Mouse (Mus musculus): ENCODE data around the gene Npat. TPM values are rescaled to one million over a fixed set of nuclear protein-coding genes. Genes with fewer than 3 reads are reported as not detected.

Npat gene
- polyA plus RNA-seq (2014; fragmentation: Nextera tagmentation; extraction: Ambion mirVana), result 24.6 and 25.9 TPM in 2 replicates

DNA sequence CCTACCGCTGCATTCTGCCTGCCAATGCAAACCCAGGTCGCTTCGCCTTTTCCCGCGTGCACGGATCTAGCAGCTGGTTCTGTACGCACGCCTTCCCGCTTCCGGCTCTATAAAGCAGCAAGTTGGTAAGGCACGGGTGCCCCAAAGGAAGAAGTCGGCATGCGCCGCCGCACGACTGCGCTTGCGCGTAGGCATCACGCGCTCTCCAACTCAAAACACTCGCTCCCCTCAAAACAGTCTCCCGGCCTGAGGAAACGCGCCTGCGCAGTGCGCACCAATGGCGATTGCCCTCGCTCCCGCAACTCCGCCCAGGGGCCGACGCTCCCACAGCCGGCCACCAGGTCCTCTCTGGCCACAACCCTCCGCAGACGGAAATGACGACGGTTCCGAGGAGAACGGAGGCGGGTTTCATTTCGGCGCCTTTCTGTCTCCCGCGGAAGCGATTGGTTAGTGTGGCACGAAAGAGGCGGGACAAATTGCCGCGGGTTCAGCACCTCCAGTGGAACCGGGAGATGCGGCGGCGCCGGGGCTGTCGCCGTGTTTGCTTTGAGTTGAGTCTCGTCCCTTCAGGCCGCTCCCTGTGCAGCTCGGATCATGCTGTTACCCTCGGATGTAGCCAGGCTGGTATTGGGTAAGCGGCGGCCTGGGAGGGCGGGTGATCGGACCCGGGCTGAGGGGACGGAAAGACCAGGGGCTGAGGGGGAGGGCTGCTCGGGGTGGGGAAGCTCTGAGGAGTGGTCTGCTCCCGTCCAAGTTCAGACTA, at the start of gene Npat, which contains the start of gene Atm:
Npat (plus strand) TSS at position 490 of the 763 bp plus-strand sequence.
Atm (minus strand) TSS at position 183 of the 763 bp plus-strand sequence.
- WGBS, result under 1% methylated on average over 66 of the region's 69 CpGs
- ATAC-seq (replicated peaks; ENCODE audit: insufficient number of reproducible peaks, low FRiP score, low TSS enrichment, low read depth), result peak; percentile 99

DNA sequence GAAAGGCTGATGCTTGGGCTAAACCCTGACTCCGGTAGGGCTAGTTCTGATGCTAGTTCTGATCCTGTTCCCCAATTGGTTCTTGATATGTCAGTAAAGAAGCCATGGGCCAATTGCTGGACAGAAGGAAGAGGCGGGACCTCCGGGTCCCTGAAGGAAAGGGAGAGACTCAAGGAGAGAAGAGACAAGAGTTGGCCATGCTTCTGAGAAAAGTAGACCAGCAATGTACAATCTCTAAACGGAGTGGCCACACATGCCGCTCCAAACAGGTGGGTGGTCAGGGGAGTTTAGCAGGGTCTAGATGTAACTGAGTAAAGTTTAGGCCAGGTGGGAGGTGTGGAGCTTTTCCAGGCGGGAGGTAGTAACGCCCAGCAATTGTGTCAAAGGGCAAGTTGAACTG, 28.8 kb upstream of the Npat start:
- H3K27me3 ChIP-seq (ENCODE audit: control insufficient read depth, insufficient read depth, low read length), result no peaks in the 10 kb centered on the region
- no peak overlapping the region for H3K4me3 ChIP-seq (ENCODE audit: low read depth, low read length)
- H3K9me3 ChIP-seq (replicated peaks; ENCODE audit: control insufficient read depth, low read length), result no peaks in the 10 kb centered on the region
- no peaks in the 10 kb centered on the region for H3K36me3 ChIP-seq (replicated peaks; ENCODE audit: control insufficient read depth, insufficient read depth, low read depth, low read length)
- H3K4me1 ChIP-seq (ENCODE audit: control insufficient read depth, insufficient read depth, low read length), result no peaks in the 10 kb centered on the region
- DNase-seq (ENCODE audit: low spot score), result no peak
- no peak overlapping the region for H3K4me2 ChIP-seq (ENCODE audit: low read depth, low read length)
- ATAC-seq (replicated peaks; ENCODE audit: insufficient number of reproducible peaks, low FRiP score, low TSS enrichment, low read depth), result no peak
- no peak overlapping the region for H3K9ac ChIP-seq (replicated peaks; ENCODE audit: low read length)
- WGBS, result 88% methylated on average over 6 of the region's 7 CpGs
- H3K27ac ChIP-seq (replicated peaks; ENCODE audit: low read depth, low read length), result no peak overlapping the region

More for the DNA sequence above, at the start of gene Npat, which contains the start of gene Atm:
- peak; percentile 100 for DNase-seq (ENCODE audit: low spot score)
- peak within 1 kb of the TSS; percentile 87 for H3K27ac ChIP-seq (replicated peaks; ENCODE audit: low read depth, low read length)
- peak within 1 kb of the TSS; percentile 81 for H3K4me2 ChIP-seq (ENCODE audit: low read depth, low read length)
- H3K9ac ChIP-seq (replicated peaks; ENCODE audit: low read length), result peak within 1 kb of the TSS; percentile 92
- no peaks in the 10 kb centered on the region for H3K4me1 ChIP-seq (ENCODE audit: control insufficient read depth, insufficient read depth, low read length)
- H3K4me3 ChIP-seq (ENCODE audit: low read depth, low read length), result peak within 1 kb of the TSS; percentile 77
- no peaks in the 10 kb centered on the region for H3K9me3 ChIP-seq (replicated peaks; ENCODE audit: control insufficient read depth, low read length)
- no peaks in the 10 kb centered on the region for H3K36me3 ChIP-seq (replicated peaks; ENCODE audit: control insufficient read depth, insufficient read depth, low read depth, low read length)
- H3K27me3 ChIP-seq (ENCODE audit: control insufficient read depth, insufficient read depth, low read length), result no peaks in the 10 kb centered on the region

- ATAC-seq (replicated peaks; ENCODE audit: insufficient number of reproducible peaks, low FRiP score, low TSS enrichment, low read depth) (no peak), DNase-seq (ENCODE audit: low spot score) (no peak)
- no peaks in the 10 kb centered on the region for H3K27me3 ChIP-seq (ENCODE audit: control insufficient read depth, insufficient read depth, low read length)
- no peak overlapping the region for H3K4me3 ChIP-seq (ENCODE audit: low read depth, low read length)
- H3K4me1 ChIP-seq (ENCODE audit: control insufficient read depth, insufficient read depth, low read length), result no peaks in the 10 kb centered on the region
- no peak overlapping the region for H3K4me2 ChIP-seq (ENCODE audit: low read depth, low read length)
- H3K9me3 ChIP-seq (replicated peaks; ENCODE audit: control insufficient read depth, low read length), result no peaks in the 10 kb centered on the region
- no peak overlapping the region for H3K9ac ChIP-seq (replicated peaks; ENCODE audit: low read length)
- no peak overlapping the region for H3K27ac ChIP-seq (replicated peaks; ENCODE audit: low read depth, low read length)
- no peaks in the 10 kb centered on the region for H3K36me3 ChIP-seq (replicated peaks; ENCODE audit: control insufficient read depth, insufficient read depth, low read depth, low read length)
These were observed 22.8 kb upstream of the Npat start for GRCm38 (mm10) chr9:53514091-53514490.

DNA sequence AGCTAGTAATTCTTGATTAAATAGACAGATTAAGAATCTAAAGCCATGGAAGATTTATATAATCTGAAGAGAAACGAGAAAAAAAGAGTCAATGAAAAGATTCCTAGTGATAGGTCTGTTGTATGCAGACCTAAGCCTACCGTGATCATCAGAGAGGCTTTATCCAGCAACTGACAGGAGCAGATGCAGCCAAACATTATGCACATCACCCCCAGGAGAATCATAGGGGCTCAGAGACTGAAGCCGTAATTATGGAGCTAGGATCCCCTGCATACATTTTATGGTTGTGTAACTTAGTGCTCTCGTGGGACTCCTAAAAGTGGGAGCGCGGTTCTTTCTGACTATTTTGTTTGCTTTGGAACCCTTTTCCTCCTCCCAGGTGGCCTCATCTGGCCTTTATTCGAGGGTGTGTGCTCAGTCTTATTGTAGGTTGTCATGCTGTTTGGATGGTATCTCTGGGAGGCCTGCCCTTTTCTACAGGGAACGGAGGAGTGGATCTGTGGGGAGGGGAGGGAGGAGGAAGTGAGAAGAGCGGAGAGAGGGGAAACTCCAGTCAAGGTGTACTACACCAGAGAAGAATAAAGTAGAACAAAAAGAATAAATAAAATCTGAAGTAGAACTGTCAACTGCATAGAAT, 19.4 kb upstream of the Npat start:
- H3K9me3 ChIP-seq (replicated peaks; ENCODE audit: control insufficient read depth, low read length), result no peaks in the 10 kb centered on the region
- WGBS, result 81% methylated on average over 9 of the region's 9 CpGs
- H3K36me3 ChIP-seq (replicated peaks; ENCODE audit: control insufficient read depth, insufficient read depth, low read depth, low read length), result no peaks in the 10 kb centered on the region
- ATAC-seq (replicated peaks; ENCODE audit: insufficient number of reproducible peaks, low FRiP score, low TSS enrichment, low read depth) (no peak), DNase-seq (ENCODE audit: low spot score) (no peak)
- no peaks in the 10 kb centered on the region for H3K4me1 ChIP-seq (ENCODE audit: control insufficient read depth, insufficient read depth, low read length)
- no peak overlapping the region for H3K4me3 ChIP-seq (ENCODE audit: low read depth, low read length)
- no peaks in the 10 kb centered on the region for H3K27me3 ChIP-seq (ENCODE audit: control insufficient read depth, insufficient read depth, low read length)
- no peak overlapping the region for H3K9ac ChIP-seq (replicated peaks; ENCODE audit: low read length)
- no peak overlapping the region for H3K4me2 ChIP-seq (ENCODE audit: low read depth, low read length)
- H3K27ac ChIP-seq (replicated peaks; ENCODE audit: low read depth, low read length), result no peak overlapping the region

DNA sequence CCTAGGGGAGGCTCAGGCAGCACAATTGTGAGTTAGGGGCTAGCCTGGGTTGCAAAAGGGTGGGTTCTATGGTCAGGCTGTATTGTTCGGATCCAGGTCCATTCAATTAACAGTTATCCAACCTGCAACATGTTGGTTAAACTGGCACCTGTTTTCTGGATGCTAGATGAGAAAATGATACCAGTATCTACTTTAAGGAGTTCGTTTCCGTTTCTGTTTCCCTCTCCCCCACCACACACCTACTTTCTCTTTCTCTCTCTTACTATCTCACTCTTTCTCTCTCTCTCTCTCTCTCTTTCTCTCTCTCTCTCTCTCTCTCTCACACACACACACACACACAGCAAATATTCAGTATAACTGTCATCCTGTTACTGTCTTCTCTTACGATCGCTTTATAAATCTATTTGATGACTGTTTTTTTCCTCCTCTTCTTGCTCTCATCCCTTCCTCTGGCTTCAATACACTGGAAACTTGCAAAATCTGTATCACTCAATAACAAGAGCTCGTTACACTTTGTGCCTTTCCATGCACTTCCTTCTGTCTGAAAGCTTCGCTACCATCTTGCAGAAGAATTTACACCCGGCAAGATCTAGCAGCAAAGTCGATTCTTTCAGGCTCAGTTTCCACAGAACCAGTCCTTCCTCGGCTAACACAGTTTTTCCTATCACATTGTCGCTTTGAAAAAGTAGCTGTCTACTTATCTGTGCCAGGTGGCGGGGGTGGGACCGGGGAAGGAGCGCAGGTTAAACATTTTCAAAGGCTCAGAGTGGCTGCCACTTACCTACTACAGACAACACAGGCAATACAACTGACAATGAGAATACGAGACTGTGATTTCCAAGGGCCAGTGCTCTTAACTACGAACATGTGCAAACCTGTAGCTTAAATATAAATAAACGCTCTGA, 1.2 kb upstream of the Npat start:
- H3K27ac ChIP-seq (replicated peaks; ENCODE audit: low read depth, low read length), result 0 out of 2 replicates have a peak overlapping the region, but pooled peaks have one; percentile 48

GRCm38 (mm10) chr9:53537336-53537965, 604 bp downstream of the Npat start:
- Histone ChIP-seq H3K27ac (replicated peaks; ENCODE audit: low read depth, low read length) (peak overlapping the region; percentile 87), H3K27me3 (ENCODE audit: control insufficient read depth, insufficient read depth, low read length) (no peaks in the 10 kb centered on the region), H3K9me3 (replicated peaks; ENCODE audit: control insufficient read depth, low read length) (no peaks in the 10 kb centered on the region), H3K4me2 (ENCODE audit: low read depth, low read length) (peak overlapping the region; percentile 81), H3K36me3 (replicated peaks; ENCODE audit: control insufficient read depth, insufficient read depth, low read depth, low read length) (no peaks in the 10 kb centered on the region), H3K4me1 (ENCODE audit: control insufficient read depth, insufficient read depth, low read length) (no peaks in the 10 kb centered on the region), H3K9ac (replicated peaks; ENCODE audit: low read length) (peak overlapping the region; percentile 92), H3K4me3 (ENCODE audit: low read depth, low read length) (peak overlapping the region; percentile 77)
- ATAC-seq (replicated peaks; ENCODE audit: insufficient number of reproducible peaks, low FRiP score, low TSS enrichment, low read depth), result no peak; the same call in 1 of the 2 replicates
- peak; percentile 25 for DNase-seq (ENCODE audit: low spot score)
- WGBS, result under 1% methylated on average over 33 of the region's 34 CpGs

More for the DNA sequence above, 1.2 kb upstream of the Npat start:
- ATAC-seq (replicated peaks; ENCODE audit: insufficient number of reproducible peaks, low FRiP score, low TSS enrichment, low read depth), result no peak
- Histone ChIP-seq H3K4me2 (ENCODE audit: low read depth, low read length) (peak overlapping the region; percentile 78), H3K36me3 (replicated peaks; ENCODE audit: control insufficient read depth, insufficient read depth, low read depth, low read length) (no peaks in the 10 kb centered on the region; the same call in 1 of the 2 replicates), H3K4me3 (ENCODE audit: low read depth, low read length) (peak overlapping the region; percentile 77), H3K27me3 (ENCODE audit: control insufficient read depth, insufficient read depth, low read length) (no peaks in the 10 kb centered on the region), H3K9ac (replicated peaks; ENCODE audit: low read length) (peak overlapping the region; percentile 68), H3K9me3 (replicated peaks; ENCODE audit: control insufficient read depth, low read length) (no peaks in the 10 kb centered on the region), H3K4me1 (ENCODE audit: control insufficient read depth, insufficient read depth, low read length) (no peaks in the 10 kb centered on the region)
- DNase-seq (ENCODE audit: low spot score), result peak; percentile 3
- 20% methylated on average over 17 of the region's 17 CpGs for WGBS

GRCm38 (mm10) chr9:53570662-53571061, 33.8 kb downstream of the Npat start:
- WGBS, result 94% methylated on average over 6 of the region's 6 CpGs
- H3K4me2 ChIP-seq (ENCODE audit: low read depth, low read length), result no peak overlapping the region
- no peak for ATAC-seq (replicated peaks; ENCODE audit: insufficient number of reproducible peaks, low FRiP score, low TSS enrichment, low read depth)
- peaks cover 7% of the 10 kb centered on the region for H3K36me3 ChIP-seq (replicated peaks; ENCODE audit: control insufficient read depth, insufficient read depth, low read depth, low read length)
- no peaks in the 10 kb centered on the region for H3K9me3 ChIP-seq (replicated peaks; ENCODE audit: control insufficient read depth, low read length)
- H3K4me1 ChIP-seq (ENCODE audit: control insufficient read depth, insufficient read depth, low read length), result no peaks in the 10 kb centered on the region
- H3K27me3 ChIP-seq (ENCODE audit: control insufficient read depth, insufficient read depth, low read length), result no peaks in the 10 kb centered on the region
- no peak for DNase-seq (ENCODE audit: low spot score)
- no peak overlapping the region for H3K27ac ChIP-seq (replicated peaks; ENCODE audit: low read depth, low read length)
- no peak overlapping the region for H3K9ac ChIP-seq (replicated peaks; ENCODE audit: low read length)
- no peak overlapping the region for H3K4me3 ChIP-seq (ENCODE audit: low read depth, low read length)

Measured in embryonic facial prominence, embryonic 11.5 days (tissue).